Mouse (Mus musculus): Measurements from ENCODE around the gene Zfp747. TPM values are rescaled to one million over a fixed set of nuclear protein-coding genes. Genes with fewer than 3 reads are reported as not detected.
"Not testable (repeated sequence)": the region's sequence is repeated elsewhere in the genome, so short reads cannot be mapped to it uniquely, and the experiment has no call there.

The Zfp747 gene
- polyA plus RNA-seq, 1 experiment from 2014 or later = 10.6 TPM

DNA sequence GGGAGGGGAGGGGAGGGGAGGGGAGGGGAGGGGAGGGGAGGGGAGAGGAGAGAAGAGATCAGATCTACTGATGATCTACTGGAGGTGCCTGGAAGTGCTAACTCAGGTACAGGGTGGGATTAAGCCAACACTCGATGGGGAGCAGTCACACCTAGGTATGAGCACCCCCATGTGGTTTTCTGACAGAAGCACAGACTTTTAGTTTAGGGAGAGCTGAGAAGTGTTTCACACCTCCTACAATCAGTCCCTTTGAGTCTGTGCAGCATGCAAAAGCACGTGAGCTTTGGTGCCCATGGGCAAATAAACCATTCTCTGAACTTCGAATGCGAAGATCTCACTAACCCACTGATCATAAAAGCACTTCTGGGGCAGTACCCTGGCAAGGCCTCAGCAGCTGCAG is 33.5 kb downstream of the Zfp747 start:
- ATAC-seq (ENCODE audit: low FRiP score, low TSS enrichment) = no peak
- 59% methylated on average over 4 of the region's 4 CpGs for WGBS
- H3K27ac ChIP-seq (ENCODE audit: low read length) = no peak overlapping the region
- no peaks in the 10 kb centered on the region for H3K27me3 ChIP-seq (ENCODE audit: insufficient read depth, low read length)
- no peak overlapping the region for H3K4me2 ChIP-seq (replicated peaks; ENCODE audit: low read depth, low read length)
- H3K9ac ChIP-seq (replicated peaks; ENCODE audit: low read length) = no peak overlapping the region
- peaks cover 22% of the 10 kb centered on the region for H3K4me1 ChIP-seq (ENCODE audit: insufficient read depth, low read length)
- no peak overlapping the region for H3K4me3 ChIP-seq (ENCODE audit: low read length)
- peaks cover 23% of the 10 kb centered on the region for H3K36me3 ChIP-seq (ENCODE audit: insufficient read depth, low read length)
- H3K9me3 ChIP-seq (ENCODE audit: low read length) = no peaks in the 10 kb centered on the region

- H3K4me1 ChIP-seq (ENCODE audit: insufficient read depth, low read length) = peaks cover 18% of the 10 kb centered on the region
- not testable (repeated sequence) for H3K27me3 ChIP-seq (ENCODE audit: insufficient read depth, low read length); H3K4me2 ChIP-seq (replicated peaks; ENCODE audit: low read depth, low read length); H3K9ac ChIP-seq (replicated peaks; ENCODE audit: low read length); H3K9me3 ChIP-seq (ENCODE audit: low read length); H3K4me3 ChIP-seq (ENCODE audit: low read length); ATAC-seq (ENCODE audit: low FRiP score, low TSS enrichment)
- peak overlapping the region; percentile 74 for H3K27ac ChIP-seq (ENCODE audit: low read length)
- peaks cover 23% of the 10 kb centered on the region for H3K36me3 ChIP-seq (ENCODE audit: insufficient read depth, low read length)
- WGBS = 92% methylated on average over 6 of the region's 6 CpGs
Measured at GRCm38 (mm10) chr7:127341861-127342260, 34.0 kb downstream of the Zfp747 start.

DNA sequence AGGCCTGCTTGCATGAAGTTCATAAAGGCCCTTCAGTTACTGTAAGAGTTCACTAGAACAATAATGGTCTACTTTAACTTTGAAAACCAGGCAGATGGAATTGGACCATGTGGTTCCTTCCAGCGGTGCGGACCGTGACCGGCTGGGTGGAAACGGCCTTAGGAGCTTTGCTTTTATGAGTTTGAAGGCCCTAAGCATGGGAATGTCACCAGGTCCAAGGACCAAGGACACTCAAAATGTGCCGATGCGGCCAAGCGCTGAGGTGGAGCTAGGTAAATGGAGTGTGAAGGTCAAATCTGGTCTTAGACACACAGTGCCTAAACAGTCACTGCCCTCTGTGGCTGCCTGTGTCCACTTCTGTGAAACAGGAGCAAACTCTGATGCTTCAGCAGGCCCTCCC is 34.5 kb downstream of the Zfp747 start:
- 80% methylated on average over 8 of the region's 8 CpGs for WGBS
- Histone ChIP-seq H3K27ac (ENCODE audit: low read length) (peak overlapping the region; percentile 74), H3K4me2 (replicated peaks; ENCODE audit: low read depth, low read length) (no peak overlapping the region), H3K9ac (replicated peaks; ENCODE audit: low read length) (0 out of 2 replicates have a peak overlapping the region, but pooled peaks have one; percentile 11), H3K4me1 (ENCODE audit: insufficient read depth, low read length) (peaks cover 13% of the 10 kb centered on the region), H3K27me3 (ENCODE audit: insufficient read depth, low read length) (no peaks in the 10 kb centered on the region), H3K36me3 (ENCODE audit: insufficient read depth, low read length) (peaks cover 23% of the 10 kb centered on the region), H3K4me3 (ENCODE audit: low read length) (no peak overlapping the region), H3K9me3 (ENCODE audit: low read length) (no peaks in the 10 kb centered on the region)
- ATAC-seq (ENCODE audit: low FRiP score, low TSS enrichment) = no peak

GRCm38 (mm10) chr7:127337636-127338035 is 38.2 kb downstream of the Zfp747 start:
- H3K4me1 ChIP-seq (ENCODE audit: insufficient read depth, low read length) = peaks cover 5% of the 10 kb centered on the region; the same call in 1 of the 2 replicates
- H3K4me2 ChIP-seq (replicated peaks; ENCODE audit: low read depth, low read length) = no peak overlapping the region
- no peak for ATAC-seq (ENCODE audit: low FRiP score, low TSS enrichment)
- H3K27ac ChIP-seq (ENCODE audit: low read length) = no peak overlapping the region
- no peak overlapping the region for H3K9ac ChIP-seq (replicated peaks; ENCODE audit: low read length)
- H3K27me3 ChIP-seq (ENCODE audit: insufficient read depth, low read length) = no peaks in the 10 kb centered on the region
- H3K4me3 ChIP-seq (ENCODE audit: low read length) = no peak overlapping the region
- peaks cover 8% of the 10 kb centered on the region; the same call in 1 of the 2 replicates for H3K36me3 ChIP-seq (ENCODE audit: insufficient read depth, low read length)
- H3K9me3 ChIP-seq (ENCODE audit: low read length) = no peaks in the 10 kb centered on the region
- 65% methylated on average over 4 of the region's 4 CpGs for WGBS

DNA sequence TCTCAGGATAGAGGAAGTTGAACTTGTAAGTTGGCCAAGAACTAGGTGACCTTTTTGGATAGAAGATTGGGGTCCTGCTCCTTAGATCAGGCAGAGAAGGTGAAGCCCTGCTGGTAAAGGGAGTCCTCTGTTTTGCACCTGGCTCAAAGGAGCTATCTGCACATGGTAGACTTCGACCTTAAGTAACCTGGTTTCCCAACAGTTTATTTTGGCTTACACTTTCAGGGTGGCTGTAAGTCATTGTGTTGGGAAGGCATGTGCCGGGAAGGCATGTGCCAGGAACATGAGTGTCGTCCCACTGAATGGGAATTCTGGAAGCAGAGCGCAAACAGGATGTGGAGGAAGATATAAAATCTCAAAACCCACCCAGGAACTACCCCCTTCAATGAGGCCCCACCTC is 40.2 kb downstream of the Zfp747 start:
- ATAC-seq (ENCODE audit: low FRiP score, low TSS enrichment) = no peak
- WGBS = 79% methylated on average over 4 of the region's 4 CpGs

DNA sequence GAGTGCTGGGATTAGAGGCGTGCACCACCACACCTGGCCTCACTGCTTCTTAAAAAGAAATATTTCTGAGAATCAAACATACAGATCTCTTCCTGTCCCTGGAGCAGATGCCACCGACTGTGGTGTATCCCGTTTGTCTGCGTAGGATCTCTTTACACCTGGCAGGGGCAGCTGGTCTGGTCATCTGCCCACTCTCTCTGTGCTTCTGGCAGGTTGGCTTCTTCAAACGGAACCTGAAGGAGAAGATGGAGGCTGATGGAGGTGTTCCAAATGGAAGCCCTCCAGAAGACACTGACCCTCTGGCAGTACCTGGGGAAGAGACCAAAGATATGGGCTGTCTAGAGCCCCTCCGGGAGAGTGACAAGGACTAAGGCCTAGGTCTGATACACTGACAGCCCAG is 42.6 kb downstream of the Zfp747 start:
- Histone ChIP-seq H3K4me2 (replicated peaks; ENCODE audit: low read depth, low read length) (no peak overlapping the region), H3K36me3 (ENCODE audit: insufficient read depth, low read length) (no peaks in the 10 kb centered on the region), H3K4me1 (ENCODE audit: insufficient read depth, low read length) (no peaks in the 10 kb centered on the region), H3K27me3 (ENCODE audit: insufficient read depth, low read length) (no peaks in the 10 kb centered on the region), H3K27ac (ENCODE audit: low read length) (no peak overlapping the region), H3K9me3 (ENCODE audit: low read length) (no peaks in the 10 kb centered on the region), H3K9ac (replicated peaks; ENCODE audit: low read length) (no peak overlapping the region), H3K4me3 (ENCODE audit: low read length) (no peak overlapping the region)
- ATAC-seq (ENCODE audit: low FRiP score, low TSS enrichment) = no peak
- WGBS = 89% methylated on average over 6 of the region's 6 CpGs

More for the DNA sequence above, 40.2 kb downstream of the Zfp747 start:
- H3K27me3 ChIP-seq (ENCODE audit: insufficient read depth, low read length) = no peaks in the 10 kb centered on the region
- no peak overlapping the region for H3K4me3 ChIP-seq (ENCODE audit: low read length)
- H3K9me3 ChIP-seq (ENCODE audit: low read length) = no peaks in the 10 kb centered on the region
- no peaks in the 10 kb centered on the region for H3K36me3 ChIP-seq (ENCODE audit: insufficient read depth, low read length)
- no peak overlapping the region for H3K27ac ChIP-seq (ENCODE audit: low read length)
- no peak overlapping the region for H3K4me2 ChIP-seq (replicated peaks; ENCODE audit: low read depth, low read length)
- H3K9ac ChIP-seq (replicated peaks; ENCODE audit: low read length) = no peak overlapping the region
- no peaks in the 10 kb centered on the region for H3K4me1 ChIP-seq (ENCODE audit: insufficient read depth, low read length)

DNA sequence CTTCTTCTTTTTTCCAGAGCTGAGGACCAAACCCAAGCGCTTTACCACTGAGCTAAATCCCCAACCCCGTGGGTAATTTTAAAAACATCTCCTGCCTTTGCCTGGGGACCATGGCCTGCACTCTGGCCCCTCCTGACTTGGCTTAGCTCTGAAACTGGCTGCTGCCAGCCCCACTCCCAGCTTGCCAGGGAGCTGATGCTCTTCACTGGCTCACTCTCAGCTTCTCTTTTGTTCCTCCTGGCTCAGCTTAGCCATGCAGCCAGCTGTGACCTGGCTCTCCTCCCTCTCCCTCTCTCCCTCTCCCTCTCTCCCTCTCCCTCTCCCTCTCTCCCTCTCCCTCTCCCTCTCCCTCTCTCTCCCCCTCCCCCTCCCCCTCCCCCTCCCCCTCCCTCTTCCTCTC is 49.2 kb downstream of the Zfp747 start:
- no peaks in the 10 kb centered on the region for H3K36me3 ChIP-seq (ENCODE audit: insufficient read depth, low read length)
- no peak overlapping the region for H3K4me2 ChIP-seq (replicated peaks; ENCODE audit: low read depth, low read length)
- H3K4me1 ChIP-seq (ENCODE audit: insufficient read depth, low read length) = peaks cover 6% of the 10 kb centered on the region; the same call in 1 of the 2 replicates
- peak; percentile 66; the same call in 1 of the 2 replicates for ATAC-seq (ENCODE audit: low FRiP score, low TSS enrichment)
- 40% methylated on average over 2 of the region's 2 CpGs for WGBS
- H3K9ac ChIP-seq (replicated peaks; ENCODE audit: low read length) = no peak overlapping the region
- no peak overlapping the region for H3K4me3 ChIP-seq (ENCODE audit: low read length)
- no peaks in the 10 kb centered on the region for H3K9me3 ChIP-seq (ENCODE audit: low read length)
- H3K27ac ChIP-seq (ENCODE audit: low read length) = 0 out of 2 replicates have a peak overlapping the region, but pooled peaks have one; percentile 58
- H3K27me3 ChIP-seq (ENCODE audit: insufficient read depth, low read length) = no peaks in the 10 kb centered on the region

DNA sequence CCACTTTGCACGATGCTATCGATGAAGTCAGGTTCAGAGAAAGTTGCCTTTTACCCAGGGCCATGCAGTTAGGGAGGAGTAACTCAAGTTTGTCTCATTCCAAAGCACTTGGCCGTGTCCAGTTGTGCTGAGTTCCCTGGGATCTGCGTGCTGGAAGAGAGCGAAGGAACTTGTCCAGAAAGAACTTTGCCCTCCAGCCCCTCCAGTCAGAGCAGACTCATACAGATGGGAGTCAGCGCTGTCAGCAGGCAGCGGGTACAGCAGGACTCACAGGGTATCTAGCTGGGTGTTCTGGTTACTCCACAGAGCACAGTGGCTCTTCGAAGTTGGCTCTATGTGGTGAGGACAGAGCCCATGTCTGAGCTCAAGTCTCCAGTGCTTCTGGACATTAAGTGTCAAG is 50.3 kb downstream of the Zfp747 start:
- H3K36me3 ChIP-seq (ENCODE audit: insufficient read depth, low read length) = no peaks in the 10 kb centered on the region
- peak overlapping the region; percentile 50; the same call in 1 of the 2 replicates for H3K27ac ChIP-seq (ENCODE audit: low read length)
- ATAC-seq (ENCODE audit: low FRiP score, low TSS enrichment) = peak; percentile 53; the same call in 1 of the 2 replicates

GRCm38 (mm10) chr7:127324944-127325343 is 50.9 kb downstream of the Zfp747 start:
- H3K9ac ChIP-seq (replicated peaks; ENCODE audit: low read length) = no peak overlapping the region
- peaks cover 6% of the 10 kb centered on the region; the same call in 1 of the 2 replicates for H3K4me1 ChIP-seq (ENCODE audit: insufficient read depth, low read length)
- H3K9me3 ChIP-seq (ENCODE audit: low read length) = no peaks in the 10 kb centered on the region
- no peaks in the 10 kb centered on the region for H3K36me3 ChIP-seq (ENCODE audit: insufficient read depth, low read length)
- no peak overlapping the region for H3K27ac ChIP-seq (ENCODE audit: low read length)
- 83% methylated on average over 7 of the region's 7 CpGs for WGBS
- H3K4me2 ChIP-seq (replicated peaks; ENCODE audit: low read depth, low read length) = no peak overlapping the region
- ATAC-seq (ENCODE audit: low FRiP score, low TSS enrichment) = no peak
- no peak overlapping the region for H3K4me3 ChIP-seq (ENCODE audit: low read length)
- no peaks in the 10 kb centered on the region for H3K27me3 ChIP-seq (ENCODE audit: insufficient read depth, low read length)

More for the DNA sequence above, 50.3 kb downstream of the Zfp747 start:
- no peaks in the 10 kb centered on the region for H3K9me3 ChIP-seq (ENCODE audit: low read length)
- no peaks in the 10 kb centered on the region for H3K27me3 ChIP-seq (ENCODE audit: insufficient read depth, low read length)
- H3K4me3 ChIP-seq (ENCODE audit: low read length) = no peak overlapping the region
- H3K4me1 ChIP-seq (ENCODE audit: insufficient read depth, low read length) = peaks cover 6% of the 10 kb centered on the region; the same call in 1 of the 2 replicates
- WGBS = 69% methylated on average over 8 of the region's 8 CpGs
- no peak overlapping the region for H3K9ac ChIP-seq (replicated peaks; ENCODE audit: low read length)
- H3K4me2 ChIP-seq (replicated peaks; ENCODE audit: low read depth, low read length) = no peak overlapping the region

Data from kidney, embryonic 16.5 days (tissue).